Mouse (Mus musculus): ENCODE results near the gene Gpd2. TPM values are rescaled to one million over a fixed set of nuclear protein-coding genes. Genes with fewer than 3 reads are reported as not detected.

Gene Gpd2
- total RNA-seq (2021): 100 to 1,000 TPM; 193 to 197 TPM
- long read RNA-seq, experiment 1, full-length matches to known transcripts: 1 of 96 reads
- long read RNA-seq, experiment 1, partial matches to known transcripts: 9 of 96 reads
- long read RNA-seq, experiment 1, other reads (novel, unspliced or antisense): 86 of 96 reads
- long read RNA-seq, experiment 2, full-length matches to known transcripts: 9 of 207 reads
- long read RNA-seq, experiment 2, partial matches to known transcripts: 17 of 207 reads
- long read RNA-seq, experiment 2, other reads (novel, unspliced or antisense): 181 of 207 reads

GRCm38 (mm10) chr2:57237475-57237919, at the start of gene Gpd2:
Gene Gpd2, plus strand, starts transcription at chr2:57237635.
- no peak for DNase-seq

- DNase-seq: no peak
These were observed 49.2 kb upstream of the Gpd2 start for GRCm38 (mm10) chr2:57188237-57188636.

- DNase-seq: no peak
These were observed 46.6 kb upstream of the Gpd2 start for GRCm38 (mm10) chr2:57190884-57191283.

GRCm38 (mm10) chr2:57199046-57199445, 38.4 kb upstream of the Gpd2 start:
- no peak for DNase-seq

GRCm38 (mm10) chr2:57208472-57209083, 28.9 kb upstream of the Gpd2 start:
- no peak for DNase-seq

GRCm38 (mm10) chr2:57211049-57212001, 26.1 kb upstream of the Gpd2 start:
- DNase-seq: no peak

GRCm38 (mm10) chr2:57213364-57213763, 24.1 kb upstream of the Gpd2 start:
- no peak for DNase-seq

- DNase-seq: no peak
These were observed 14.0 kb upstream of the Gpd2 start for GRCm38 (mm10) chr2:57223288-57224026.

- no peak for DNase-seq
These were observed 12.2 kb upstream of the Gpd2 start for GRCm38 (mm10) chr2:57225236-57225635.

- no peak for DNase-seq
These were observed 10.0 kb upstream of the Gpd2 start for GRCm38 (mm10) chr2:57227425-57227824.

- peak; percentile 25 for DNase-seq
These were observed 7.7 kb upstream of the Gpd2 start for GRCm38 (mm10) chr2:57229647-57230240.

GRCm38 (mm10) chr2:57231432-57231831, 6.0 kb upstream of the Gpd2 start:
- DNase-seq: no peak

- no peak for DNase-seq
These were observed 5.1 kb upstream of the Gpd2 start for GRCm38 (mm10) chr2:57232328-57232727.

- DNase-seq: no peak
These were observed 1.2 kb upstream of the Gpd2 start for GRCm38 (mm10) chr2:57236246-57236645.

GRCm38 (mm10) chr2:57237026-57237425, 409 bp upstream of the Gpd2 start:
- DNase-seq: no peak

GRCm38 (mm10) chr2:57237920-57238613, 632 bp downstream of the Gpd2 start:
- peak; percentile 92 for DNase-seq

GRCm38 (mm10) chr2:57238614-57239165, 1.3 kb downstream of the Gpd2 start:
- DNase-seq: peak; percentile 14

GRCm38 (mm10) chr2:57239356-57239755, 1.9 kb downstream of the Gpd2 start:
- no peak for DNase-seq

- no peak for DNase-seq
These were observed 6.6 kb downstream of the Gpd2 start for GRCm38 (mm10) chr2:57243987-57244386.

- DNase-seq: no peak
These were observed 8.4 kb downstream of the Gpd2 start for GRCm38 (mm10) chr2:57245721-57246328.

Measured in gastrocnemius, postnatal 25 days (tissue).